Mouse (Mus musculus): ENCODE data around the gene Gm9945. TPM values are rescaled to one million over a fixed set of nuclear protein-coding genes. Genes with fewer than 3 reads are reported as not detected.

Gm9945 gene
- total RNA-seq (2021) = 1 to 10 TPM; 1.8 to 2.5 TPM

GRCm38 (mm10) chr11:53479783-53480301, at the start of gene Gm9945, which contains the start of gene Sowaha:
TSS of gene Gm9945 (plus strand) at chr11:53480166.
TSS of gene Sowaha (minus strand) at chr11:53480274.
- DNase-seq (ENCODE audit: extremely low spot score in 1 of 2, low spot score in 1 of 2) = peak; percentile 58 to 66

GRCm38 (mm10) chr11:53430300-53430669, 49.7 kb upstream of the Gm9945 start:
- DNase-seq (ENCODE audit: extremely low spot score in 1 of 2, low spot score in 1 of 2) = no peak

GRCm38 (mm10) chr11:53430670-53431346, 49.2 kb upstream of the Gm9945 start, which contains the start of the genes Uqcrq and Gdf9:
TSS of gene Uqcrq (minus strand) at chr11:53430831.
TSS of gene Gdf9 (plus strand) at chr11:53431023.
- peak; percentile 97 for DNase-seq (ENCODE audit: extremely low spot score in 1 of 2, low spot score in 1 of 2)

- DNase-seq (ENCODE audit: extremely low spot score in 1 of 2, low spot score in 1 of 2) = no peak
Observed at GRCm38 (mm10) chr11:53431347-53432056, 48.5 kb upstream of the Gm9945 start.

GRCm38 (mm10) chr11:53433057-53433456, 46.9 kb upstream of the Gm9945 start:
- no peak for DNase-seq (ENCODE audit: extremely low spot score in 1 of 2, low spot score in 1 of 2)

GRCm38 (mm10) chr11:53435504-53435903, 44.5 kb upstream of the Gm9945 start:
- no peak for DNase-seq (ENCODE audit: extremely low spot score in 1 of 2, low spot score in 1 of 2)

- no peak for DNase-seq (ENCODE audit: extremely low spot score in 1 of 2, low spot score in 1 of 2)
Observed at GRCm38 (mm10) chr11:53436338-53436737, 43.6 kb upstream of the Gm9945 start.

- no peak for DNase-seq (ENCODE audit: extremely low spot score in 1 of 2, low spot score in 1 of 2)
Observed at GRCm38 (mm10) chr11:53441921-53442320, 38.0 kb upstream of the Gm9945 start.

GRCm38 (mm10) chr11:53443861-53444260, 36.1 kb upstream of the Gm9945 start:
- no peak for DNase-seq (ENCODE audit: extremely low spot score in 1 of 2, low spot score in 1 of 2)

- no peak for DNase-seq (ENCODE audit: extremely low spot score in 1 of 2, low spot score in 1 of 2)
Observed at GRCm38 (mm10) chr11:53445562-53445961, 34.4 kb upstream of the Gm9945 start.

GRCm38 (mm10) chr11:53446183-53446582, 33.8 kb upstream of the Gm9945 start:
- no peak for DNase-seq (ENCODE audit: extremely low spot score in 1 of 2, low spot score in 1 of 2)

GRCm38 (mm10) chr11:53447996-53448395, 32.0 kb upstream of the Gm9945 start:
- no peak for DNase-seq (ENCODE audit: extremely low spot score in 1 of 2, low spot score in 1 of 2)

GRCm38 (mm10) chr11:53448529-53448928, 31.4 kb upstream of the Gm9945 start:
- DNase-seq (ENCODE audit: extremely low spot score in 1 of 2, low spot score in 1 of 2) = no peak

GRCm38 (mm10) chr11:53450070-53450705, 29.8 kb upstream of the Gm9945 start:
- no peak for DNase-seq (ENCODE audit: extremely low spot score in 1 of 2, low spot score in 1 of 2)

GRCm38 (mm10) chr11:53451361-53451760, 28.6 kb upstream of the Gm9945 start:
- no peak for DNase-seq (ENCODE audit: extremely low spot score in 1 of 2, low spot score in 1 of 2)

- DNase-seq (ENCODE audit: extremely low spot score in 1 of 2, low spot score in 1 of 2) = no peak
Observed at GRCm38 (mm10) chr11:53452396-53452795, 27.6 kb upstream of the Gm9945 start.

- no peak for DNase-seq (ENCODE audit: extremely low spot score in 1 of 2, low spot score in 1 of 2)
Observed at GRCm38 (mm10) chr11:53453031-53453430, 26.9 kb upstream of the Gm9945 start.

GRCm38 (mm10) chr11:53456474-53457371, 23.2 kb upstream of the Gm9945 start, which contains the start of the genes Gm10447 and Shroom1:
TSS of gene Gm10447 (minus strand) at chr11:53457110.
TSS of gene Shroom1 (plus strand) at chr11:53457205.
- no peak for DNase-seq (ENCODE audit: extremely low spot score in 1 of 2, low spot score in 1 of 2)

GRCm38 (mm10) chr11:53457372-53457954, 22.5 kb upstream of the Gm9945 start:
- no peak for DNase-seq (ENCODE audit: extremely low spot score in 1 of 2, low spot score in 1 of 2)

- no peak for DNase-seq (ENCODE audit: extremely low spot score in 1 of 2, low spot score in 1 of 2)
Observed at GRCm38 (mm10) chr11:53458996-53459395, 21.0 kb upstream of the Gm9945 start.

Data from layer of hippocampus, postnatal 25 days (tissue).